Mouse (Mus musculus) lung, embryonic 14.5 days (tissue): ENCODE data around the gene Etfdh. TPM values are rescaled to one million over a fixed set of nuclear protein-coding genes. Genes with fewer than 3 reads are reported as not detected.

Experiments used
- ATAC-seq: fragments of 200-750 bp; cut with Nextera tagmentation; 2 replicates; pipeline ENCODE4 v1.8.0; 2017; ENCODE audit warnings: mild to moderate bottlenecking, moderate TSS enrichment, moderate library complexity; ENCODE audit not compliant: insufficient read depth
- DNase-seq: peaks from one replicate; pipeline ENCODE4 v3.0.0-alpha.2; 2015
- H3K27ac ChIP-seq: fragments of 300-500 bp; sonication (generic); 2 replicates; pipeline ENCODE4 v1.5.1; 2014; ENCODE audit warnings: low read depth, mild to moderate bottlenecking, moderate library complexity
- H3K27me3 ChIP-seq: fragments of 300-500 bp; sonication (generic); 2 replicates; pipeline ENCODE4 v1.6.1; 2014; ENCODE audit warnings: low read length, control low read depth; ENCODE audit not compliant: insufficient read depth
- H3K36me3 ChIP-seq: fragments of 300-500 bp; sonication (generic); 2 replicates; pipeline ENCODE4 v1.6.1; 2014; ENCODE audit warnings: control low read depth; ENCODE audit not compliant: insufficient read depth
- H3K4me1 ChIP-seq: fragments of 300-500 bp; sonication (generic); 2 replicates; pipeline ENCODE4 v1.6.1; 2014; ENCODE audit warnings: antibody characterized with exemption, control low read depth; ENCODE audit not compliant: insufficient read depth
- H3K4me2 ChIP-seq: fragments of 300-500 bp; sonication (generic); 2 replicates; pipeline ENCODE4 v1.6.1; 2014; ENCODE audit warnings: mild to moderate bottlenecking
- H3K4me3 ChIP-seq: fragments of 300-500 bp; sonication (generic); 2 replicates; pipeline ENCODE4 v1.5.1; 2014; ENCODE audit warnings: low read depth, low read length
- H3K9ac ChIP-seq: fragments of 300-500 bp; sonication (generic); 2 replicates; pipeline ENCODE4 v1.6.1; 2014
- H3K9me3 ChIP-seq: fragments of 300-500 bp; sonication (generic); 2 replicates; pipeline ENCODE4 v1.6.1; 2016; ENCODE audit warnings: low read depth, low read length, control low read depth
- CTCF ChIP-seq: IDR thresholded peaks from 2 replicates; pipeline ENCODE4 v1.5.1; 2016; ENCODE audit warnings: antibody characterized with exemption, low read depth
- WGBS: fragments of 180-500 bp; shearing (Covaris S2); extraction: QIAGEN DNeasy Blood & Tissue Kit; methylation state at CpG from one replicate; pipeline ENCODE4 v1.1.7; 2014; 5-methylcytosine and 5-hydroxymethylcytosine counted together
- polyA plus RNA-seq: library from polyadenylated mRNA; unstranded; fragments of >200 nt; fragmentation: Nextera tagmentation; extraction: Ambion mirVana; gene quantifications from 2 replicates; pipeline ENCODE4 v1.2.1, GENCODE M21; 2014

The Etfdh gene
- polyA plus RNA-seq, 1 experiment from 2014 or later, result 48.1 TPM

- no peak for TF ChIP-seq CTCF
- WGBS, result 79% methylated on average over 10 of the region's 10 CpGs
- H3K9me3 ChIP-seq, result no peaks in the 10 kb centered on the region
Observed at GRCm38 (mm10) chr3:79561784-79562715, 67.2 kb downstream of the Etfdh start.

DNA sequence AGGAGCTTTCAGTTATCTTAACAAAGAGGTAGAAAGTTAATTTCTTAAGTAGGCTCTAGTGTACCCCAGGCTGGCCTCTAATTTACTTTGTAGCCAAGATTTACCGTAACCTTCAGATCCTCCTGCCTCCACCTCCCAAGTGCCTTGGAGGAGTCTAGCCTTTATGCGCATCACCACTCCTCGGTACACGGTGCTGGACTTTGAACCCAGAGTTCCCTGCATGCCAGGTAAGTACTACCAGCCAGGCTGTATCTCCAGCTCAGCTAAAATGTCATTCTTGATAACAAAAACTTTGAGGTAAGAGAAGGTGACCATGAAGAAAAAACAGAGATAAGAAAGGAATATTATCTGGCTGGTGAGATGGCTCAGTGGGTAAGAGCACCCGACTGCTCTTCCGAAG, 68.7 kb downstream of the Etfdh start:
- Histone ChIP-seq H3K36me3 (no peaks in the 10 kb centered on the region), H3K4me2 (no peak overlapping the region), H3K27me3 (no peaks in the 10 kb centered on the region), H3K27ac (no peak overlapping the region), H3K9me3 (no peaks in the 10 kb centered on the region), H3K9ac (no peak overlapping the region), H3K4me1 (no peaks in the 10 kb centered on the region), H3K4me3 (no peak overlapping the region)
- 92% methylated on average over 6 of the region's 6 CpGs for WGBS
- DNase-seq (no peak), ATAC-seq (no peak)
- no peak for TF ChIP-seq CTCF

More at GRCm38 (mm10) chr3:79561784-79562715, 67.2 kb downstream of the Etfdh start:
- Histone ChIP-seq H3K4me2 (no peak overlapping the region), H3K4me3 (no peak overlapping the region), H3K9ac (no peak overlapping the region), H3K36me3 (no peaks in the 10 kb centered on the region), H3K27me3 (no peaks in the 10 kb centered on the region), H3K4me1 (no peaks in the 10 kb centered on the region; the same call in 1 of the 2 replicates), H3K27ac (no peak overlapping the region)
- DNase-seq (no peak), ATAC-seq (no peak)

DNA sequence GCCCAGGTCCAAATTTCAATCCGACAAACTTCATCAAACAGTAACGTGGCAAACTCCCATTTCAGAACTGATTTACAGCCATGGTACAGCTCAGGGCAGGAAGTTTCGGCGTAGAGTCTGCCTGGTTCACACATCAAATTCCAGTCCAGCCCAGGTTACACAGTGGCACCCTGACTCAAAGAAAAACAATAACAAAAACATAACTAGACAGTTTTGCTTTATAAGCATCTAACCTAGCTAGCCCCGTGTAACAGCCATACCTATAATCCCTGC, 69.6 kb downstream of the Etfdh start:
- peak overlapping the region; percentile 6; the same call in 1 of the 2 replicates for H3K27ac ChIP-seq
- no peaks in the 10 kb centered on the region for H3K27me3 ChIP-seq
- no peak for DNase-seq
- TF ChIP-seq CTCF, result no peak
- no peak overlapping the region for H3K4me2 ChIP-seq
- no peaks in the 10 kb centered on the region for H3K9me3 ChIP-seq
- 70% methylated on average over 5 of the region's 5 CpGs for WGBS
- no peaks in the 10 kb centered on the region for H3K4me1 ChIP-seq
- H3K36me3 ChIP-seq, result no peaks in the 10 kb centered on the region
- H3K9ac ChIP-seq, result no peak overlapping the region
- ATAC-seq, result no peak
- H3K4me3 ChIP-seq, result no peak overlapping the region

DNA sequence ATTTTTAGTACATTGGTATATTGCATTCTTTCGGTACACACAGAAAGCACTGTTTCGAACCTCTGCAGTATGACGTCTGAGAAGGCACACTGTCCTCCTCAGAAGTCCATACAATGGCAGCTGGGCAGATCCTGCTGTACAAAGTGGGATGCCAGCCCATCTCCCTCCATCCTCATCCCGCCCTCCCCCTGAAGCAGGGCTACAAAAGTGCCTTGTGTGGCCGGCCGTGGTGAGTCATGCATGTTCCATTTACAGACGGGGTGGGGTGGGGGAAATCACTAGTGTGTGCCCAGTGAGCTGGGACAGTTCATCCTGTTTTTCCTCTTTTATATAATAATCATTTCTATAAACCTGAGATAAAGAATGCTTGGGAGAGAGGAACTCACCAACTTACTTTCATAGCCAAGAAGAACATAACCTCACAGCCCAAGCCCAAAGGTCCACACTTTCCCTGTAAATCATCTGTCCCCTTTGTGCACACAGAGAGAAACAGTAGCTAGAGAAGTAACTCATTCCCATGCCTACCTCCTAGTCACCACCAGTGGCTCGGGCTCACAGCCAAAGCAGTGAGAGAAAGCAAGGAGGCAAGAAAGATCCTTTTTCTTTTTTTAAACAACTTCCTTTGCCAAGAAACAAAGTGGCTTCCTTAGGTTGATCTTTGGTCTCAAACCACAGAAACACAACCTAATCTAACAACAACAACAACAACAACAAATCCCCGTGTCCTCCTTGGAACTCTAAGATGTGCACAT, 70.1 kb downstream of the Etfdh start:
- Histone ChIP-seq H3K27me3 (no peaks in the 10 kb centered on the region), H3K9ac (no peak overlapping the region), H3K4me2 (no peak overlapping the region), H3K9me3 (no peaks in the 10 kb centered on the region), H3K27ac (peak overlapping the region; percentile 47; the same call in 1 of the 2 replicates), H3K4me1 (no peaks in the 10 kb centered on the region), H3K36me3 (no peaks in the 10 kb centered on the region), H3K4me3 (no peak overlapping the region)
- WGBS, result 78% methylated on average over 9 of the region's 9 CpGs
- DNase-seq, result peak; percentile 37
- no peak for TF ChIP-seq CTCF
- ATAC-seq, result no peak

DNA sequence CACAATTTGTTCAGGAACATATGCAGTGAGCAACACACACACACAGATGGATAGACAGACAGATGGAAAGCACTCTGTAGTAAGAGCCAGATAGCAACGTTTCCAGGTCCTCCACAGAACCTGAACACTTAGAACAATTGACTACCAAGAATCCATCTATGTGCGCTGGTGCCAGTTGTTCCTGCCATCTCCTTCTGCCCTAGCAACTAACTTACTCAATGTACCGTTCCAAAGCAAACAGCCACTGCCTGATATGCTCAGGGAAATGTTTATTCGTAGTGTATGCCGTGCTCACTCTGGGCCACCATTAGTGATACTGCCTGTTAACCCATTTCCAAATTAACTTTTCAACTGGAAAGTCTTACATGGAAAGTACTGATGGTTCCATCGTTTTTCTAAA, 74.2 kb downstream of the Etfdh start:
- no peaks in the 10 kb centered on the region for H3K4me1 ChIP-seq
- ATAC-seq (no peak), DNase-seq (no peak)
- 81% methylated on average over 6 of the region's 6 CpGs for WGBS
- H3K9me3 ChIP-seq, result no peaks in the 10 kb centered on the region
- TF ChIP-seq CTCF, result no peak
- H3K36me3 ChIP-seq, result no peaks in the 10 kb centered on the region
- H3K4me2 ChIP-seq, result no peak overlapping the region
- H3K27ac ChIP-seq, result no peak overlapping the region
- no peak overlapping the region for H3K9ac ChIP-seq
- no peaks in the 10 kb centered on the region for H3K27me3 ChIP-seq
- no peak overlapping the region for H3K4me3 ChIP-seq

Other genes starting within 250 kb of the Etfdh start
- 5.8 and 6.4 TPM in 2 replicates for gene Fnip2, start 61.7 kb downstream of the Etfdh start, polyA plus RNA-seq
- gene Ppid, start 38.2 kb downstream of the Etfdh start, polyA plus RNA-seq, result 185 TPM in 2 replicates
- gene 4930579G24Rik, start 421 bp downstream of the Etfdh start, polyA plus RNA-seq, result 35.8 and 39.8 TPM in 2 replicates
- gene Rxfp1, start 108.4 kb upstream of the Etfdh start, polyA plus RNA-seq, result 0.05 and 0.61 TPM in 2 replicates
- gene Tmem144, start 223.3 kb upstream of the Etfdh start, polyA plus RNA-seq, result 5.0 and 5.4 TPM in 2 replicates